Mouse (Mus musculus) heart, embryonic 12.5 days (tissue): ENCODE results near the gene Cygb. TPM values are rescaled to one million over a fixed set of nuclear protein-coding genes. Genes with fewer than 3 reads are reported as not detected.

Source experiments
- ATAC-seq: fragments of 200-750 bp; cut with Nextera tagmentation; 2 replicates; pipeline ENCODE4 v1.8.0; 2017; ENCODE audit warnings: moderate TSS enrichment, moderate library complexity; ENCODE audit not compliant: insufficient number of reproducible peaks, low FRiP score
- H3K27ac ChIP-seq: fragments of 300-500 bp; sonication (generic); 2 replicates; pipeline ENCODE4 v1.5.1; 2016; ENCODE audit warnings: mild to moderate bottlenecking, moderate library complexity; ENCODE audit not compliant: poor library complexity, severe bottlenecking
- H3K27me3 ChIP-seq: fragments of 300-500 bp; sonication (generic); replicated peaks from 2 replicates; pipeline ENCODE4 v1.6.1; 2016; ENCODE audit warnings: mild to moderate bottlenecking, moderate library complexity
- H3K36me3 ChIP-seq: fragments of 300-500 bp; sonication (generic); 2 replicates; pipeline ENCODE4 v1.6.1; 2016; ENCODE audit warnings: mild to moderate bottlenecking, moderate library complexity
- H3K4me1 ChIP-seq: fragments of 300-500 bp; sonication (generic); replicated peaks from 2 replicates; pipeline ENCODE4 v1.6.1; 2016; ENCODE audit warnings: mild to moderate bottlenecking
- H3K4me2 ChIP-seq: fragments of 300-500 bp; sonication (generic); 2 replicates; pipeline ENCODE4 v1.6.1; 2016; ENCODE audit warnings: mild to moderate bottlenecking, moderate library complexity
- H3K4me3 ChIP-seq: fragments of 300-500 bp; sonication (generic); 2 replicates; pipeline ENCODE4 v1.5.1; 2016; ENCODE audit warnings: mild to moderate bottlenecking
- H3K9ac ChIP-seq: fragments of 300-500 bp; sonication (generic); 2 replicates; pipeline ENCODE4 v1.6.1; 2016; ENCODE audit warnings: mild to moderate bottlenecking, moderate library complexity
- H3K9me3 ChIP-seq: fragments of 300-500 bp; sonication (generic); replicated peaks from 2 replicates; pipeline ENCODE4 v1.6.1; 2016; ENCODE audit warnings: mild to moderate bottlenecking, moderate library complexity
- WGBS: fragments of 180-500 bp; shearing (Covaris S2); methylation state at CpG from one replicate; pipeline ENCODE4 v1.1.7; 2016; 5-methylcytosine and 5-hydroxymethylcytosine counted together
- polyA plus RNA-seq: library from polyadenylated mRNA; unstranded; fragments of >200 nt; fragmentation: Nextera tagmentation; extraction: Ambion mirVana; gene quantifications from 2 replicates; pipeline ENCODE4 v1.2.1, GENCODE M21; 2016

Cygb gene
- polyA plus RNA-seq, 1 experiment from 2014 or later = 1.4 TPM

DNA sequence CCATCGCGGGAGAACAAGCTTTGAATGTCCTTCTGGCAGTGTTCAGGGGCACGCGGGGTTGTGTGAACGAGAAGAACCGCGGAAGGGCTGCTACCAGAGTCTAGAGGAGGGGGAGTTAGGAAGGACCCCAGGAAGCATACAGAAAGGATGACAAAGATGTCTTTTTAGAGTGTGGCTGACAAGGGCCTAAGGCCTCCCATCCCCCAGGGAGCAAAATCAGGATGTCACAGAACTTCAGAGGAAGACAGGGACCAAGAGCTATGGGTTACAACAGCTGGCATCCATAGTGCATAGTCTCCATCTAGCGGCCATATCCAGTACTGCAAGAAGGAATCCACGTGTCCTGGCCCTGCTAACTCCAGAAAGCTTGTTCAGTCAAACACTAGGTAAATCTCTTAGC, 25.4 kb downstream of the Cygb start:
- Histone ChIP-seq H3K27me3 (no peaks in the 10 kb centered on the region), H3K9me3 (no peaks in the 10 kb centered on the region), H3K36me3 (no peaks in the 10 kb centered on the region), H3K4me3 (no peak overlapping the region), H3K4me2 (no peak overlapping the region), H3K27ac (peak overlapping the region; percentile 31; the same call in 1 of the 2 replicates), H3K9ac (no peak overlapping the region), H3K4me1 (peaks cover 43% of the 10 kb centered on the region)
- 0 out of 2 replicates have a peak, but pooled peaks have one; percentile 29 for ATAC-seq
- WGBS = 59% methylated on average over 9 of the region's 9 CpGs

DNA sequence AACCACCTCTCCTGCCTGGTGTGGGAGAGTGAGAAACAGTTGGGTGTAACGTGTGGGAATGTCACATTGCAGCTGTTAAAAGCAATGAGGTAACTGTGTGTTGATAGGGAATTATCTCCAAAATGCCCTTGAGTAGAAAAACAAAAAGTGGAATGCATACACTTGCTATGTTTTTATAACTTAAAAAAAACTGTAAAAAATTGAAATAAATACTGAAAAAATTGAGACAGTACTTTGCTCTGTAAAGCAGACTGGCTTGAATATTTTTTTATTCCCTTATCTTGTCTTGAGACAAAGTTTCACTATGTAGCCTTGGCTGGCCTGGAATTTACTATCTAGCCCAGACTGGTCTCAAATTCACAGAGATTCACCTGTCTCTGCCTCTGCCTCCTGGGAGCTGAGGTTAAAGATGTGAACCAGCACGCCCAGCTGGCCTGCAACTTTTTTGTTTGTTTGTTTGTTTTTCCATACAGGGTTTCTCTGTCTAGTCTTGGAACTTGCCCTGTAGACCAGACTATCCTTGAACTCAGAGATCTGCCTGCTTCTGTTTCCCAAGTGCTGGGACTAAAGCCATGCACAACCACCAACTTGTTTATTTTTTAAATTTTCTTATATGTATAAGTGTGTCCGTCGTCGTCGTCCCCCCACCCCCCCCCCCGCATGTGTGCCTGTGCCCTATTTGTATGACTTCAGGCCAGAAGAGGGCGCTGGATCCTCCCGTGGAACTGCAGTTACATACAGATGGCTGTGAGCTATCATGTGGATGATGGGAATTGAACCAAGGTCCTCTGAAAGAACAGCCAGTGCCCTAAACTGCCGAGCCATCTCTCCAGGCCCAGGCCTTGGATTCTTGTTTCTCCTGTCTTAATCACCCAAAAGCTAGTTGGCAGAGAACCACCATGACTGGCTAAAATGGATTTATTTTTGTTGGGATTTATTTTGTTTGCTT, 26.8 kb downstream of the Cygb start:
- ATAC-seq = no peak
- Histone ChIP-seq H3K9me3 (no peaks in the 10 kb centered on the region), H3K9ac (no peak overlapping the region), H3K27ac (peak overlapping the region; percentile 20), H3K4me2 (no peak overlapping the region), H3K36me3 (no peaks in the 10 kb centered on the region), H3K27me3 (no peaks in the 10 kb centered on the region), H3K4me1 (peaks cover 56% of the 10 kb centered on the region), H3K4me3 (no peak overlapping the region)
- WGBS = 30% methylated on average over 10 of the region's 10 CpGs

DNA sequence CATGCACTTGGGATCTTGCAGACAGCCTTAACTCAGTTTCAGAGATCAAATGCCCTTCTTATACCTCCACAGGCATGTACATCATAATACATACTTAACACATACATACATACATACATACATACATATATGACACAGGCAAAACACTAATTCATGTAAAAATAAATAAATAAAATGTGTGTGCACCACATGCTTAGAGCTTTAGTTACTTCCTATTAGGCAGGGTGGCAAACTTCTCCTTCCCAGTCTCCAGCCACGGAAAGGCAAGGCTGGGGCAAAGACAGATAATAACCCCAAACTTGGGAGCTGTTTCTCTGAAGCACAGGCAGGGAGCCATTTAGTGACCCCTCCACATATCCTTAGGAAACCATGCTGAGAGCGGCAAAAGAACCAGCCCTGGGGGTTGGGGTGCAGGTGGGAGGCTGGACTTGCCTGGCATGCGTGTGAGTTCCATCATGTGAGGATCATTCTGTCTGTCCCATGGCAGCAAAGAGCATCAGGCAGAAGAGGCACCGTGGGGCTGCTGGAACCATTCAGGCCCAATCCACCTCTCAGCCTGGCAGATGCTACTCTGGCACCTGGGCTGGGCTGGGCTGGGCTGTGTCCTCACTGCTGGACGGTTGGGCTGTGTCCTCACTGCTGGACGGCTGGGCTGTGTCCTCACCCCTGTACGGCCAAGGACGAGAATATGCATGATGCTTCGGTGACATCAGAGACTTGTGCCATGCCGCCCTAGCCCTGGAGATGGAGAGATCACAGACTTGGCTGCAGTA, 27.6 kb downstream of the Cygb start, which contains the start of gene Rhbdf2:
Rhbdf2 (minus strand) TSS at position 721 of the 773 bp plus-strand sequence.
- no peak within 1 kb of the TSS for H3K9ac ChIP-seq
- peaks cover 64% of the 10 kb centered on the region for H3K4me1 ChIP-seq

DNA sequence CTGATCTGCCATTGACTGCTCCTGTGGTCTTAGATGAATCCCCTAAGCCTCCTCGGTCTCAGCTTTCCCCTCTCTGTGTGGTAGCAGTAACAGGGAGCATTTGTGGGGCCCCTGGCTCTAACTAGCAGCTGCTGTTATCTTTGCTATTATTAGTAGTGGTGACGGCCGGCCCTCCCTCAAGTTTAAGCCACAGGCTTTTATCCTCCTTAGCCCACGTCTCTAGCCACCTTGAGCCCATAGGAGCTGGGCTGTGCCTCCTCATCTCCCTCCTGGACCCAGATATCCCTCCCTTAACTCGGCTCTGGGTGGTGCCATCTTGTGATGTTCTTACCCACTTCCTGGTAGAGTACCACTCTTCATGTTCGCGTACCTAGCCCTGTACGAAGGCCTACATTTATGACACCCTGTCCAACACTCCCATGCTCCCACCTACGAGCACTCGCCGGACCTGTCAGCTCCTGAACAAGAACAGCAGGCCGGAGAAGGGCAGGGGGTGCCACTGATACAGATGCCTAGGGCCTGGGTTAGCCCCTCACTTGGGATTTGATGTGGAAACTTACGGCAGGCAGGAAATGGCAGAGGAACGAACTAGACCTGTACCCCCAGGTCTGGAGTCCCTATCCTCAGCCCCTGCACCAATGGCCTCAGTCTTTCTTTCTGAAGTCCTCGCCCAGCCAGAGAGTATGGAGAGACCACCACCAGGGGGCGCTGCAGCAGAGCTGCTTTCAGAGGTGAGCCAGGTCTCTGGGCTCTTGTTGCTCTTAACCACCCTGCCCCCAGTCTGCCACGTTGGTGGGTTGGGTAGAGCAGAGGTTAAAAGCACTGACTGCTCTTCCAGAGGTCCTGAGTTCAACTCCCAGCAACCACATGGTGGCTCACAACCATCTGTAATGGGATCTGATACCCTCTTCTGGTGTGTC, 28.8 kb downstream of the Cygb start:
- peaks cover 70% of the 10 kb centered on the region for H3K4me1 ChIP-seq
- H3K9ac ChIP-seq = peak overlapping the region; percentile 10; the same call in 1 of the 2 replicates
- no peak for ATAC-seq
- H3K27ac ChIP-seq = peak overlapping the region; percentile 19
- H3K4me3 ChIP-seq = no peak overlapping the region
- H3K9me3 ChIP-seq = no peaks in the 10 kb centered on the region
- H3K4me2 ChIP-seq = peak overlapping the region; percentile 90
- 51% methylated on average over 17 of the region's 17 CpGs for WGBS
- no peaks in the 10 kb centered on the region for H3K27me3 ChIP-seq
- no peaks in the 10 kb centered on the region for H3K36me3 ChIP-seq

More for the DNA sequence above, 27.6 kb downstream of the Cygb start, which contains the start of gene Rhbdf2:
- Histone ChIP-seq H3K4me2 (no peak within 1 kb of the TSS), H3K36me3 (no peaks in the 10 kb centered on the region), H3K9me3 (no peaks in the 10 kb centered on the region), H3K27me3 (no peaks in the 10 kb centered on the region), H3K4me3 (no peak within 1 kb of the TSS), H3K27ac (peak within 1 kb of the TSS; percentile 20)
- no peak for ATAC-seq
- 43% methylated on average over 10 of the region's 10 CpGs for WGBS

DNA sequence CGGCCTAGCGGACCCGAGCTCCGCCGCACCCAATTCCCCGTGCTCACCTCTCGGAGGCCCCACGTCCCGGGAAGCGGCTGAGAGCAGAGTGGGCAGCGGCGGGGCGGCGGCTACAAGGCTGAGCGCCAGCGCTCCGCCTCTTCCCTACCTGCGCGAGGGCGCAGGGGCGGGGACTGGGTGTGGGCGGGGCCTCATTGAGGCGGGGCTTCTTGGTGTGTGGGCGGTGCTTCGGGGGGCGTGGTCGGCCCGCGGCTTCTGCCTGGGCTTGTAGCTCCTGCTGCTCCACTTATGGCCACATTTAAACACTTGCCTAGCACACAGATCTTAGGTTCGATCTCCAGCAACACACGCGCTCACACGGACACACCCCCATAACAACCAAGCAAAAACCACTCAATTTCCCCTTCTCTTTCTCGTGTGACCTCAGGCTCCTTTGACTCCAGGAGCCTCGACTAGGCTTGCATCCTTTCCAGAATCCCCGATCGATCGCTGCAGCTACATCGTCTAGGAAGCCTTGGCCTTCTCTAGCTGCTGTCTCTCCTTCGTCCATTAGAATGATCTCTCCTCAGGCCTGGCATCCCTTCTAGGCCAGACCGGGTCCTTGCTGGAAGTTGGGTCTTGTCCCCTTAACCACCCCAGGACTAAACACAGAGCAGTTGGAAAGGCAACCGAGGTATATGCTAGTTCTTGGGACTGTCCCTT, 29.8 kb downstream of the Cygb start:
- H3K27ac ChIP-seq = peak overlapping the region; percentile 19; the same call in 1 of the 2 replicates
- WGBS = 12% methylated on average over 42 of the region's 42 CpGs
- no peaks in the 10 kb centered on the region for H3K27me3 ChIP-seq
- H3K9me3 ChIP-seq = no peaks in the 10 kb centered on the region
- peak overlapping the region; percentile 90 for H3K4me2 ChIP-seq
- ATAC-seq = peak; percentile 84
- no peaks in the 10 kb centered on the region for H3K36me3 ChIP-seq
- peak overlapping the region; percentile 76 for H3K9ac ChIP-seq
- peak overlapping the region; percentile 63 for H3K4me3 ChIP-seq
- peaks cover 71% of the 10 kb centered on the region for H3K4me1 ChIP-seq

DNA sequence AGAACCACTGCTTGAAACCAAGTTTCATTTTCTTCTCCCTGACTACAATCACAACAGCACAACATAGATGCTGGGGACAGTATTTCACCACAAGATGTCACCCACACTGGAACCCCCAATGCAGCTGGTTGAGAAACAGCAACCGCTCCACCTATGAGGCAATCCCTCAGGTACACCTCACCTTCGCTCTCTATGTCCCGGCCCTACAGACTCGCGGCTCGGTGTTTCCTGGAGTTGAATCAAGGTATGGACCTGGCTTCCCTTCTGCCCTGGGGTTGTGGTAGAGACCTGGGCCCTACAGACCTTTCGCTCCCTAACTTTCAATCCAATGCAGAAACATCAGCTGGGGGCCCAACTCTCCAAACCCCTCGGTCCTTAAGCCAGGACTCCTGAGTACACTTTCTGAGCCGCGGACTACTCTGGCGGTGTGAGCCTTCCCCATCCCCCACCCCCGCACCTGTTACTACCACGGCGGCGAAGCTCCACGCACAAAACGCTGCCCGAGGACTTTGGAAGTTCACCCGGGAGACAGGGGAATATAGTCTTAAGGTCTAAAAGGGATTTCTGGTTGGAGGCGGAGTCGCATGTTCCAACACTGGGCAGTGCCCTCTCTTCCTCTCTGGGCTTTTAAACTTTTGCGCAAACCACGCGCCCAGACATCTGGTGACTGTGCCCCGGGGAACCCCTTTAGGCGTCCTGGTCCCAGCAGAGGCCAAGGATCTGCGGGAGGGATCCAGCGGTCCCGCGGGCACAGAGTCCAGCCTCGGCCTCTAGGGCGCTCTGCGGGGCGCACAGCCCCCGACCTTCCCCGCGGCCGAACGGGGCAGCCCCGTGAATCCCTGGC, 30.6 kb downstream of the Cygb start:
- ATAC-seq = no peak; the same call in 1 of the 2 replicates
- WGBS = 7% methylated on average over 40 of the region's 40 CpGs

DNA sequence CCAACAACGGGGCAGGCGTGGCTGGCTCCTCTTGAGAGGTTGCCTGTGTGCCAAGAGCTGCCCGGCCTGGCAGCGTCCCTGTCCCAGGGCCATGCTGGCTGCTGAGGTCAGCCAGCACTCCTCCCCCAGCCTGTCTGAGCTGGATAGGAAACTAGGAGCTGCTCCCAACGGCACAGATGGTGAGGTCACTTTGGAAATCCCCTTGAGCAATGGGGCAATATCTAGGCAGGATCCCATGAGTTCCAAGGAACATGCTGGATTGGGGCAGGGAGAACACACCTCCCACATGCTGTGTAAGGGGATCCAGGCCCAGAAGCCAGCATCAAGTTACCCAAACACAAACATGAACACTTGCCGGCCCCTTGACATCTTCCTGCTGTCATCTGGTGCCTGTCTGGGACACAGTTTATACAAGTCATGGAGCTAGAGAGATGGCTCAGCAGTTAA, 32.8 kb downstream of the Cygb start:
- H3K9me3 ChIP-seq = no peaks in the 10 kb centered on the region
- no peak overlapping the region for H3K4me3 ChIP-seq
- H3K36me3 ChIP-seq = no peaks in the 10 kb centered on the region
- H3K4me2 ChIP-seq = peak overlapping the region; percentile 46
- ATAC-seq = no peak
- 0 out of 2 replicates have a peak overlapping the region, but pooled peaks have one; percentile 12 for H3K27ac ChIP-seq
- peaks cover 83% of the 10 kb centered on the region for H3K4me1 ChIP-seq
- WGBS = 34% methylated on average over 6 of the region's 6 CpGs
- no peaks in the 10 kb centered on the region for H3K27me3 ChIP-seq
- H3K9ac ChIP-seq = no peak overlapping the region

More for the DNA sequence above, 30.6 kb downstream of the Cygb start:
- Histone ChIP-seq H3K27ac (no peak overlapping the region), H3K9me3 (no peaks in the 10 kb centered on the region), H3K4me1 (peaks cover 72% of the 10 kb centered on the region), H3K4me2 (peak overlapping the region; percentile 90), H3K4me3 (peak overlapping the region; percentile 63), H3K36me3 (no peaks in the 10 kb centered on the region), H3K9ac (peak overlapping the region; percentile 76), H3K27me3 (no peaks in the 10 kb centered on the region)

DNA sequence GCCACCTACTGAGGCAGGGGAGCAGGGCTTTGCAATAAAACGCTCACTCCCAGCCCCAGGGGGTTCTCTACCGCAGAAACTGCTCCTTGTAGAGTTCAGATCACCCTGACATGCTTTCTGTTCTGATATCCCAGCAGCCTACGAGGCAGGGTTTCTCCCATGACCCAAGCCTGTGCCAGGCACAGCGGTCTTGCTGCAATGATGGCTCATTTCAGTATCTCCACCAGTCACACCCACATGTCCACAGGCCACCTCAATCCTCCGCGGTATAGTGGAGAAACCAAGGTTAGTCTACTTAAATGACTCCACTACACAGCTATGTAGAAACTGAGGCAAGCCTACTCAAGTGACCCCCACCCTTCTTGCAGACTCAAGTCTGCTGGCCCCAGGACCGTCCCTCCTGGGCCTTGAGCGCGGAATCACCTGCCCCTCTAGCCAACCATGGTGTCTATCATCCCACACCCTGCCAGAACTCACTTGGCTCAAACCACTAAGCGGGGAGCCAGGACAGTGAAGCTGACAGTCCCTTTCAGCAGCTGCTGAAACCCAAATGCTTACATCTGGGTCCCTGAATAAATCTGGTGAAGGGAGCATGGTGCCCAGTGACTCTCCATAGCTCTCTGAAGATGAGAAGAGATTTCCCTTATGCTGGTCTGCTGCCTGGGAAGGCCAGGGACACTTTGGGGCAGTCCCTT, 33.4 kb downstream of the Cygb start:
- whole genome bisulfite sequencing = 68% methylated on average over 10 of the region's 10 CpGs
- Histone ChIP-seq H3K4me2 (peak overlapping the region; percentile 46), H3K9me3 (no peaks in the 10 kb centered on the region), H3K27ac (0 out of 2 replicates have a peak overlapping the region, but pooled peaks have one; percentile 12), H3K9ac (peak overlapping the region; percentile 7; the same call in 1 of the 2 replicates), H3K4me3 (no peak overlapping the region), H3K27me3 (no peaks in the 10 kb centered on the region), H3K36me3 (no peaks in the 10 kb centered on the region), H3K4me1 (peaks cover 88% of the 10 kb centered on the region)
- no peak for ATAC-seq

DNA sequence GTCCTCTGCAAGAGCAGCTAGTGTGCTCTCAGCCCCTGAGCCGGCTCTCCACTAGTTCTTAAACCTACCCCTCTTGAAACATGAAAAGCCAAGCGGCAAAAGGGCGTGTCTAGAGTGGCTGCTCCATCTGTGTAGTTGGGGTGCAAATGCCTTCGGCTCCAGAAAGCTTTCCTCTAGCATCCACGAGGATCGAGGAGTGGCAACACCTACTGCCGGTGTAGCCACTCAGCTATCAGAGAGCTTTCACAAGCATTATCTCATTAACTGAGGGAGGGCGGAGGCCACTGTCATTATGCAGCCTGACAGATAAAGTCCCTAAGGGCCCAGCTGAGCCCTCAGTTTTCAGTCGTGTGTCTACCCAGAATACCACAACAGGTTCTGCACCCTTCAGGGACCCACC, 34.0 kb downstream of the Cygb start:
- Histone ChIP-seq H3K4me1 (peaks cover 88% of the 10 kb centered on the region), H3K4me2 (peak overlapping the region; percentile 46), H3K9ac (peak overlapping the region; percentile 7; the same call in 1 of the 2 replicates), H3K4me3 (no peak overlapping the region), H3K36me3 (no peaks in the 10 kb centered on the region), H3K27ac (no peak overlapping the region), H3K9me3 (no peaks in the 10 kb centered on the region), H3K27me3 (no peaks in the 10 kb centered on the region)
- ATAC-seq = no peak
- 22% methylated on average over 9 of the region's 9 CpGs for WGBS
